Comparison of ENCODE assay signal across 12 mouse cellular contexts in genomic region chr16:10690442-10690841, GRCm38 (mm10).
DNase-seq lines count a peak whose midpoint lies in the region; ATAC-seq and TF ChIP-seq lines count a peak whose summit lies in the region.
"Had no signal": no experiment of that assay in that cellular context is flagged by ENCODE, and none has a peak within 500 bp of the region (broad histone marks: within the 10 kb centered on the region; RNA-seq: fewer than 3 reads in every experiment).

No protein-coding gene starts in this region.

- H3K4me3 ChIP-seq in kidney, embryonic 16.5 days (ENCODE audit: low read length): no peak overlapping the region
- peak overlapping the region in 1 of 2 experiments; percentile 13; a peak in 1 of 4 replicates for H3K4me3 ChIP-seq in MEL (ENCODE audit: control insufficient read depth in 1 of 2, insufficient read depth in 1 of 2, low read depth in 2 of 2, low read length in 2 of 2)
- no peak overlapping the region for H3K4me3 ChIP-seq in heart, embryonic 12.5 days
- H3K4me3 ChIP-seq in liver, embryonic 13.5 days (replicated peaks): no peak overlapping the region
- H3K4me3 ChIP-seq: hindbrain, embryonic 10.5 days; left cerebral cortex, adult 2 months; limb, embryonic 15.5 days had no signal

- TF ChIP-seq RAD21 in MEL (IDR thresholded peaks at IDR 0.05; ENCODE audit: low read depth, low read length): no peak

- no peak for TF ChIP-seq CTCF in MEL (IDR thresholded peaks at IDR 0.05 in 2 of 3, conservative IDR thresholded peaks at IDR 0.05 in 1 of 3; ENCODE audit: control insufficient read depth in 1 of 3, insufficient read depth in 1 of 3, low read depth in 2 of 3, low read length in 3 of 3, poor library complexity in 1 of 3, severe bottlenecking in 1 of 3)

- H3K79me2 ChIP-seq in MEL (ENCODE audit: control insufficient read depth, insufficient read depth, low read length, poor library complexity): no peaks in the 10 kb centered on the region

- no peak for ATAC-seq in kidney, embryonic 16.5 days (ENCODE audit: low FRiP score, low TSS enrichment)
- ATAC-seq in heart, embryonic 12.5 days (ENCODE audit: insufficient number of reproducible peaks, low FRiP score): peak; percentile 58
- peak; percentile 25; the same call in 1 of the 2 replicates for ATAC-seq in liver, embryonic 13.5 days (ENCODE audit: low read depth)

- TF ChIP-seq POLR2A in MEL (IDR thresholded peaks at IDR 0.05; ENCODE audit: control insufficient read depth in 1 of 2, insufficient read depth in 1 of 2, low read depth in 1 of 2, low read length in 2 of 2, poor library complexity in 1 of 2): no peak

- no peak overlapping the region for H3K9ac ChIP-seq in kidney, embryonic 16.5 days (replicated peaks; ENCODE audit: low read length)
- H3K9ac ChIP-seq in MEL (ENCODE audit: control insufficient read depth, low read depth, low read length, poor library complexity, severe bottlenecking): no peak overlapping the region
- no peak overlapping the region for H3K9ac ChIP-seq in heart, embryonic 12.5 days
- no peak overlapping the region for H3K9ac ChIP-seq in liver, embryonic 13.5 days
- H3K9ac ChIP-seq: limb, embryonic 15.5 days had no signal

- peak overlapping the region; percentile 68; the same call in 1 of the 2 replicates for H3K27ac ChIP-seq in kidney, embryonic 16.5 days (ENCODE audit: low read length)
- peak overlapping the region; percentile 93 for H3K27ac ChIP-seq in MEL (ENCODE audit: control insufficient read depth, low read depth, low read length)
- H3K27ac ChIP-seq in heart, embryonic 12.5 days (ENCODE audit: poor library complexity, severe bottlenecking): peak overlapping the region; percentile 89
- H3K27ac ChIP-seq in liver, embryonic 13.5 days: peak overlapping the region; percentile 54
- H3K27ac ChIP-seq: hindbrain, embryonic 10.5 days; left cerebral cortex, adult 2 months; limb, embryonic 15.5 days had no signal

- no peaks in the 10 kb centered on the region for H3K9me3 ChIP-seq in kidney, embryonic 16.5 days (ENCODE audit: low read length)
- no peaks in the 10 kb centered on the region for H3K9me3 ChIP-seq in MEL (replicated peaks; ENCODE audit: insufficient read depth, low read length)
- no peaks in the 10 kb centered on the region for H3K9me3 ChIP-seq in heart, embryonic 12.5 days (replicated peaks)
- no peaks in the 10 kb centered on the region for H3K9me3 ChIP-seq in liver, embryonic 13.5 days (replicated peaks)
- H3K9me3 ChIP-seq: hindbrain, embryonic 10.5 days; limb, embryonic 15.5 days had no signal

- TF ChIP-seq EP300 in MEL (IDR thresholded peaks at IDR 0.05; ENCODE audit: low read depth in 1 of 2, low read length in 2 of 2): peak; percentile 51 to 73

- no peaks in the 10 kb centered on the region for H3K36me3 ChIP-seq in kidney, embryonic 16.5 days (ENCODE audit: insufficient read depth, low read length)
- H3K36me3 ChIP-seq in MEL (ENCODE audit: control insufficient read depth in 1 of 2, insufficient read depth in 2 of 2, low read length in 2 of 2): peaks cover 0 to 19% of the 10 kb centered on the region in 2 experiments; a peak in 3 of 4 replicates
- H3K36me3 ChIP-seq in heart, embryonic 12.5 days: no peaks in the 10 kb centered on the region
- no peaks in the 10 kb centered on the region for H3K36me3 ChIP-seq in liver, embryonic 13.5 days

- no peaks in the 10 kb centered on the region for H3K27me3 ChIP-seq in kidney, embryonic 16.5 days (ENCODE audit: insufficient read depth, low read length)
- no peaks in the 10 kb centered on the region for H3K27me3 ChIP-seq in MEL (ENCODE audit: control insufficient read depth in 1 of 2, insufficient read depth in 2 of 2, low read length in 2 of 2)
- no peaks in the 10 kb centered on the region for H3K27me3 ChIP-seq in heart, embryonic 12.5 days (replicated peaks)
- H3K27me3 ChIP-seq in liver, embryonic 13.5 days: no peaks in the 10 kb centered on the region
- H3K27me3 ChIP-seq: limb, embryonic 15.5 days had no signal

- 65% methylated on average over 3 of the region's 3 CpGs for WGBS in kidney, embryonic 16.5 days
- WGBS in heart, embryonic 12.5 days: 14% methylated on average over 3 of the region's 3 CpGs
- 15% methylated on average over 3 of the region's 3 CpGs for WGBS in liver, embryonic 13.5 days (ENCODE audit: insufficient replicate concordance)

- H3K4me2 ChIP-seq in kidney, embryonic 16.5 days (replicated peaks; ENCODE audit: low read depth, low read length): no peak overlapping the region
- peak overlapping the region; percentile 27 for H3K4me2 ChIP-seq in heart, embryonic 12.5 days
- peak overlapping the region; percentile 24 for H3K4me2 ChIP-seq in liver, embryonic 13.5 days
- H3K4me2 ChIP-seq: limb, embryonic 15.5 days had no signal

- no peak for DNase-seq in kidney, adult 8-10 months
- peak; percentile 71 for DNase-seq in MEL (ENCODE audit: low read depth, low spot score)
- no peak for DNase-seq in liver, embryonic 13.5 days
- DNase-seq in urinary bladder, postnatal 36 days (ENCODE audit: low spot score in 2 of 2): no peak
- no peak for DNase-seq in natural killer cell, adult 2 months (ENCODE audit: low spot score in 2 of 2)
- DNase-seq in urinary bladder, adult 18-20 months (ENCODE audit: low spot score in 2 of 2): no peak
- DNase-seq: spleen, adult 18-20 months had no signal

- H3K4me1 ChIP-seq in kidney, embryonic 16.5 days (ENCODE audit: insufficient read depth, low read length): peaks cover 19% of the 10 kb centered on the region
- peaks cover 5 to 30% of the 10 kb centered on the region in 2 experiments for H3K4me1 ChIP-seq in MEL (ENCODE audit: control insufficient read depth in 1 of 2, insufficient read depth in 2 of 2, low read length in 2 of 2)
- H3K4me1 ChIP-seq in heart, embryonic 12.5 days (replicated peaks): peaks cover 33% of the 10 kb centered on the region
- peaks cover 21% of the 10 kb centered on the region for H3K4me1 ChIP-seq in liver, embryonic 13.5 days (replicated peaks)
- H3K4me1 ChIP-seq: hindbrain, embryonic 10.5 days had no signal

TF ChIP-seq in MEL, 35 proteins besides CTCF, POLR2A, EP300 and RAD21:
- TF ChIP-seq MYC (IDR thresholded peaks at IDR 0.05; ENCODE audit: low read depth, low read length) (no peak), MAFK (IDR thresholded peaks at IDR 0.05; ENCODE audit: borderline replicate concordance, low read depth, low read length) (no peak), CHD1 (IDR thresholded peaks at IDR 0.05; ENCODE audit: low read depth, low read length) (no peak), MXI1 (IDR thresholded peaks at IDR 0.05; ENCODE audit: low read depth, low read length) (no peak), ETS1 (IDR thresholded peaks at IDR 0.05; ENCODE audit: low read depth, low read length) (peak; percentile 60; the same call in 1 of the 2 replicates), TCF12 (IDR thresholded peaks at IDR 0.05; ENCODE audit: low read depth, low read length) (peak; percentile 57; the same call in 1 of the 2 replicates), KAT2A (conservative IDR thresholded peaks at IDR 0.05; ENCODE audit: low read depth, low read length) (no peak), POLR2AphosphoS5 (IDR thresholded peaks at IDR 0.05; ENCODE audit: borderline replicate concordance, low read depth, low read length) (no peak), ZMIZ1 (IDR thresholded peaks at IDR 0.05; ENCODE audit: low read depth, low read length) (no peak), POLR2AphosphoS2 (IDR thresholded peaks at IDR 0.05; ENCODE audit: low read length) (no peak), BHLHE40 (IDR thresholded peaks at IDR 0.05; ENCODE audit: borderline replicate concordance, low read depth, low read length) (no peak), MEF2A (IDR thresholded peaks at IDR 0.05; ENCODE audit: extremely low read depth, insufficient replicate concordance, low read depth, low read length, poor library complexity, severe bottlenecking) (peak; percentile 63; the same call in 1 of the 2 replicates), SMC3 (IDR thresholded peaks at IDR 0.05; ENCODE audit: low read depth, low read length) (no peak), RCOR1 (IDR thresholded peaks at IDR 0.05; ENCODE audit: low read depth, low read length) (peak; percentile 23; the same call in 1 of the 2 replicates), CHD2 (IDR thresholded peaks at IDR 0.05; ENCODE audit: low read length) (no peak), GATA1 (IDR thresholded peaks at IDR 0.05; ENCODE audit: low read depth, low read length) (peak; percentile 61), MAX (IDR thresholded peaks at IDR 0.05; ENCODE audit: low read length) (no peak)
